Comparison of ENCODE assay signal across 8 mouse cellular contexts in genomic region chr1:160212703-160213669, GRCm38 (mm10). TPM values are rescaled to one million over a fixed set of nuclear protein-coding genes. Genes with fewer than 3 reads are reported as not detected.
DNase-seq lines count a peak whose midpoint lies in the region; ATAC-seq and TF ChIP-seq lines count a peak whose summit lies in the region.

Gene Cacybp, minus strand, starts transcription at chr1:160212875.

- H3K27me3 ChIP-seq in embryonic facial prominence, embryonic 15.5 days, result no peaks in the 10 kb centered on the region
- H3K27me3 ChIP-seq in limb, embryonic 14.5 days (ENCODE audit: control insufficient read depth, insufficient read depth, low read length), result no peaks in the 10 kb centered on the region
- H3K27me3 ChIP-seq in midbrain, postnatal 0 days (ENCODE audit: insufficient read depth, low read length), result no peaks in the 10 kb centered on the region

- H3K36me3 ChIP-seq in embryonic facial prominence, embryonic 15.5 days, result no peaks in the 10 kb centered on the region
- H3K36me3 ChIP-seq in limb, embryonic 14.5 days (ENCODE audit: control insufficient read depth, insufficient read depth, low read length), result no peaks in the 10 kb centered on the region
- H3K36me3 ChIP-seq in midbrain, postnatal 0 days (ENCODE audit: insufficient read depth, low read length), result no peaks in the 10 kb centered on the region

- H3K27ac ChIP-seq in bone marrow, adult 2 months (ENCODE audit: control insufficient read depth, insufficient read depth, low read depth, low read length, poor library complexity), result peak within 1 kb of the TSS; percentile 94
- peak within 1 kb of the TSS; percentile 99 for H3K27ac ChIP-seq in embryonic facial prominence, embryonic 15.5 days (replicated peaks)
- peak within 1 kb of the TSS; percentile 96 for H3K27ac ChIP-seq in limb, embryonic 14.5 days (replicated peaks; ENCODE audit: low read depth, low read length)
- peak within 1 kb of the TSS; percentile 94 for H3K27ac ChIP-seq in midbrain, postnatal 0 days (ENCODE audit: low read depth, low read length)

- H3K9ac ChIP-seq in embryonic facial prominence, embryonic 15.5 days, result peak within 1 kb of the TSS; percentile 93
- peak within 1 kb of the TSS; percentile 81 for H3K9ac ChIP-seq in limb, embryonic 14.5 days (ENCODE audit: low read depth, low read length, severe bottlenecking)
- H3K9ac ChIP-seq in midbrain, postnatal 0 days (replicated peaks; ENCODE audit: low read length, poor library complexity, severe bottlenecking), result peak within 1 kb of the TSS; percentile 81

- peak; percentile 59 for TF ChIP-seq POLR2A in bone marrow, adult 2 months (IDR thresholded peaks at IDR 0.05; ENCODE audit: borderline replicate concordance, control insufficient read depth, low read depth, low read length)
- peak; percentile 91 for TF ChIP-seq POLR2A in limb, embryonic 14.5 days (IDR thresholded peaks at IDR 0.05; ENCODE audit: borderline replicate concordance, extremely low read depth, insufficient read depth, insufficient read length)

- peak; percentile 99 for DNase-seq in 416B (ENCODE audit: low read depth)
- DNase-seq in heart, adult 8-10 months (ENCODE audit: low spot score), result peak; percentile 100
- peak; percentile 100 for DNase-seq in kidney, adult 9 months
- peak; percentile 98 for DNase-seq in limb, embryonic 14.5 days (ENCODE audit: low spot score)
- peak; percentile 100 for DNase-seq in midbrain, postnatal 0 days (ENCODE audit: low spot score)
- DNase-seq in spleen, postnatal 14 days (ENCODE audit: low spot score in 2 of 2), result peak; percentile 100

- H3K4me2 ChIP-seq in embryonic facial prominence, embryonic 15.5 days (replicated peaks), result peak within 1 kb of the TSS; percentile 57
- peak within 1 kb of the TSS; percentile 58 for H3K4me2 ChIP-seq in limb, embryonic 14.5 days (replicated peaks; ENCODE audit: low read depth, low read length, severe bottlenecking)
- peak within 1 kb of the TSS; percentile 63 for H3K4me2 ChIP-seq in midbrain, postnatal 0 days (ENCODE audit: low read depth, low read length, poor library complexity, severe bottlenecking)

- peak; percentile 88 for TF ChIP-seq CTCF in bone marrow, adult 2 months (IDR thresholded peaks at IDR 0.05; ENCODE audit: control insufficient read depth, insufficient read depth, low read length)
- peak; percentile 81 for TF ChIP-seq CTCF in midbrain, postnatal 0 days (IDR thresholded peaks at IDR 0.05)

- no peaks in the 10 kb centered on the region for H3K9me3 ChIP-seq in embryonic facial prominence, embryonic 15.5 days (replicated peaks)
- H3K9me3 ChIP-seq in limb, embryonic 14.5 days (ENCODE audit: control insufficient read depth, low read length), result no peaks in the 10 kb centered on the region
- H3K9me3 ChIP-seq in midbrain, postnatal 0 days (ENCODE audit: low read length), result no peaks in the 10 kb centered on the region

- peak within 1 kb of the TSS; percentile 93 for H3K4me3 ChIP-seq in bone marrow, adult 2 months (replicated peaks; ENCODE audit: control insufficient read depth, low read depth, low read length)
- H3K4me3 ChIP-seq in embryonic facial prominence, embryonic 15.5 days (replicated peaks), result peak within 1 kb of the TSS; percentile 87
- H3K4me3 ChIP-seq in limb, embryonic 14.5 days (replicated peaks; ENCODE audit: low read length), result peak within 1 kb of the TSS; percentile 84
- H3K4me3 ChIP-seq in midbrain, postnatal 0 days (ENCODE audit: low read depth, low read length), result peak within 1 kb of the TSS; percentile 75

- H3K4me1 ChIP-seq in bone marrow, adult 2 months (ENCODE audit: control insufficient read depth, insufficient read depth, low read length), result peaks cover 2% of the 10 kb centered on the region; the same call in 1 of the 2 replicates
- peaks cover 12% of the 10 kb centered on the region for H3K4me1 ChIP-seq in embryonic facial prominence, embryonic 15.5 days
- peaks cover 10% of the 10 kb centered on the region for H3K4me1 ChIP-seq in limb, embryonic 14.5 days (ENCODE audit: control insufficient read depth, insufficient read depth, low read length)
- H3K4me1 ChIP-seq in midbrain, postnatal 0 days (ENCODE audit: insufficient read depth, low read length), result peaks cover 13% of the 10 kb centered on the region

- under 1% methylated on average over 76 of the region's 76 CpGs for WGBS in bone marrow, adult 2 months
- WGBS in embryonic facial prominence, embryonic 15.5 days, result under 1% methylated on average over 76 of the region's 76 CpGs
- WGBS in limb, embryonic 14.5 days, result 1% methylated on average over 75 of the region's 76 CpGs
- under 1% methylated on average over 75 of the region's 76 CpGs for WGBS in midbrain, postnatal 0 days

- peak; percentile 99 for ATAC-seq in embryonic facial prominence, embryonic 15.5 days (ENCODE audit: insufficient number of reproducible peaks, low FRiP score, low TSS enrichment, low read depth)
- ATAC-seq in limb, embryonic 14.5 days (ENCODE audit: low FRiP score, low read depth), result peak; percentile 99
- peak; percentile 98 for ATAC-seq in midbrain, postnatal 0 days (ENCODE audit: low FRiP score)

RNA-seq across cellular contexts. Expression of gene Cacybp, which starts in this region (rescaled TPM):
- 26.6 and 60.0 TPM in 2 replicates for polyA plus RNA-seq in bone marrow, adult 2 months (2011; ENCODE audit: insufficient read depth, insufficient read length, low replicate concordance, missing spikeins)
- 172 and 191 TPM in 2 replicates for polyA plus RNA-seq in embryonic facial prominence, embryonic 15.5 days (2015; fragmentation: Nextera tagmentation; extraction: Ambion mirVana)
- total RNA-seq in heart, adult 8-10 months (2022), result 10 to 100 TPM; 58.8 to 76.3 (median 71.7) TPM
- 34.7 and 60.5 TPM in 2 replicates for polyA plus RNA-seq in limb, embryonic 14.5 days (2012; rRNA removed)
- polyA plus RNA-seq in limb, embryonic 14.5 days (2014; fragmentation: Nextera tagmentation; extraction: Ambion mirVana), result 194 and 200 TPM in 2 replicates
- total RNA-seq in midbrain, postnatal 0 days (2014; rRNA removed), result 126 and 134 TPM in 2 replicates
- polyA plus RNA-seq in midbrain, postnatal 0 days (2015; fragmentation: Nextera tagmentation; extraction: Ambion mirVana), result 320 and 328 TPM in 2 replicates

Comparison
In these comparisons a context has a peak if more than half of its experiments do, and no peak if none do; other contexts are left out.
1. Peak in every context shown above with its lines: DNase-seq, ATAC-seq, H3K4me3 ChIP-seq and H3K27ac ChIP-seq.